Mouse (Mus musculus) yolk sac, embryonic 10.5 days (tissue): ENCODE data around the gene Agrp.

ENCODE experiments used
- DNase-seq: peaks from one replicate; pipeline ENCODE4 v3.0.0-alpha.2; 2017; ENCODE audit warnings: low spot score

Agrp gene

GRCm38 (mm10) chr8:105549506-105549905 is 87.7 kb downstream of the Agrp start:
- no peak for DNase-seq

GRCm38 (mm10) chr8:105546384-105547350 is 90.5 kb downstream of the Agrp start:
- DNase-seq: no peak

DNA sequence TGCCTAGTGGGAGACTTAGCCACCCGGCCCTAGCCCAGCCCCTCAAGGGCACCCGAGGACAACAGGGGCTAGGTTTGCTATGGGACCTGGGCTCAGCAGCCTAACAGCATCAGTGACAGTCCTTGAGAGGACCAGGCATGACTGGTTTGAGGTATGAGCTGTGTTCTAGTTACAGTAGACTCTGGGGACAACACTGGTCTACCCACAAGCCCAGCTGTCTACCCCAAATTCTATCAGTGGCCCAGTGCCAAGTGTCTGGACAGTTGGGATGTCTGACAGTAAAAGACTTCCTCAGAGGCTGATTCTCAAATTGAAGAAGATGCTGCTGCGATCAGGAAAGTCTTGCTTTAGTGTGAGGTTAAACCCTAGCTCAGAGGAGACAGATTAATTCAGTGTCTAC is 91.9 kb downstream of the Agrp start:
- no peak for DNase-seq

DNA sequence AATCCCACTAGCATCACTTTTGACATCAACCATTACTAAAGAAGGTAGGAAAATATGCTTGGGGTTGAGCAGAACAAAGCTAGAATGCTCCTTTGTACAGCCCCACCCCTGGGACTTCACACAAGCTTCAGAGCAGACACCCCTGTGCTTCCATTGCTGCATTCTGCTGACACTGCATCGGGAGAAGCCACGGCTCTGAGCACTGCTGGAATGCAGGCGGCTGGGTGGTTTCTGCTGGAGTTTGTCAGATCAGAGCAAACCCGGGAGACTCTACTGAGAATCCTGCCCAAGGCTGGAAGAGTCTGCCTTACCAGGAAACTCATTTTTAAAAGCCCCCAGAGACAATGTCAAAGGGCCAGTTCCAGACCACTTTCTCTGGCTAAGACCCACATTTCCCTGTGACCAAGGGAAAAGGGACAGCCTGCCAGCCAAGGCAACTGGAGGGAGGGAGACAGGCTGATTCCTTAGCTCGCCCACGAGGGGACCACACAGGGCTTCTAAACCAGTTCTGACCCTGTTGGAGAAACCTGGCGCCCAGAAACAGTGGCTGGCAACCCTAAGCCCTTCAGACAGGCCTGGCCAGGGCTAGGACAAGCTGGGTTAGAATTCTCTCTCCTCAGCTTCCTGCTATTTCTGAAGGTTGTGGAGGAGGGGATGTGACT is 92.5 kb downstream of the Agrp start:
- peak; percentile 77 for DNase-seq

- DNase-seq: no peak
These were observed 93.5 kb downstream of the Agrp start for GRCm38 (mm10) chr8:105543703-105544102.

GRCm38 (mm10) chr8:105542808-105543207 is 94.4 kb downstream of the Agrp start:
- no peak for DNase-seq

- no peak for DNase-seq
These were observed 95.0 kb downstream of the Agrp start for GRCm38 (mm10) chr8:105542032-105542656.

DNA sequence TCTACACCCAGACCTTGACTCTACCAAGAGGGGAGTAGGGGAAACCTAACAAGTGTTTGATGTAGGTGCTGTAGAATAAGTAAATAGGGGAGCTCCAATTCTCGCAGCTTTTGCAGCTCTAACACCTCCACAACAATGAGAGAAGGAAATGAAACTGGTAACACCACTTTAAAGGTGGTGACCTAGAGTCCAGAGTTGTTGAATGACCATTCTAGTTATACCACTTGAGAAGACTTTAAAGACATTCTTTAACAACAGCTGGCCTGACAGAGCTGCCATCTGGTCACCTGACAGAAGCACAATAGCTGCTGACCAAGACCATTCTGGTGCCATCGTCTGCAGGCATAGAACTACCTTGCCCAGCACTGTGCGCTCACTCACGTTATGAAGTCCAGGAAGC is 98.3 kb downstream of the Agrp start:
- DNase-seq: no peak

DNA sequence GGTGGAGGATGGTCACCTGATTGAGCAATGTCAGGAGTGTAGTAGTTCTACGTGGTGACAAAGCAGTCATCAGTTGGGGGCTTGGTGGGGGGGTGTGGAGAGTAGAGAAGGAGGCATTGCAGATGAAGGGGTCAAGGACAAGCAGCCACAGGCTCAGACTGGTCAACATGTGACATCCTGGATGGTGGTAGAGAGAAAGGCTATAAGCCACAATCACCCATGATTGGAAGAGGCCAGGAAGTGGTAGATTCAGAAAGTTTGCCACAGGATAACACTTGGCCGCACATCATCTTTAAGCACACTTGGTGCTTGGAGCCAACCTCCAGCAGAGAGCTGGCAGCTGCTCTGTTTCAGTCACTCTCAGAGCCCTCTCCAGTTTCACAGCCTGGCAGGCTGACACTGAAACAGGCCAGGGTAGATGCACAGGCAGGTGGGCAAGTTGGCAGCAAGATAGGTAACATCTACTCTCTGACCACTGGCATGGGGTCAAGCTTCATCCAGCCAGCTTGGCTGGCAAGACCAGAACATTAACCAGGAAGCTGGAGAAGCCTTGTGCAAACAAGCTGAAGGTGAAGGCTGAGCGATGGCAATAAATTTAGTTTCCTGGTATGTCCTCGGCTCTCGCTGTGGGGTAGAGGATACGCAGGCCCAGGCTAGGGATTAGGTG is 100.0 kb downstream of the Agrp start:
- DNase-seq: no peak

DNA sequence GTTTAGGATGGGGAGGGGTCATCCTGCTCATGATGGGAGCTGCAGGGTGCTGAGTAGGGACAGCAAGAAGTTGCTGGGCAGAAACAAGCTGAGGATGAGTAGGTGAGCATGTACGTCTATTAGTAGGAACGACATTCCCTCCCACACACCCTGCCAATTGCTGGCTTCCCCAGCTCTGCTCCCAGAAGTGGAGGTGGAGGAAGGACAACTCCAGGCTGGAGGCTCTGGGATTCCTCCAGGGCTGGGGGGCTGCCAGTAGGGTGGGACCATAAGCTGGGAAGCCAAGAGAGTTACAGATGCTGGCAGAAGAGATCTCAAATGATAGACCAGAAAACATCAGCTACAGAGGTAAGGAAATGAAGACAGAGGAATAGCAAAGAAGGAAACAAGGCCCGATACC is 100.6 kb downstream of the Agrp start:
- no peak for DNase-seq

DNA sequence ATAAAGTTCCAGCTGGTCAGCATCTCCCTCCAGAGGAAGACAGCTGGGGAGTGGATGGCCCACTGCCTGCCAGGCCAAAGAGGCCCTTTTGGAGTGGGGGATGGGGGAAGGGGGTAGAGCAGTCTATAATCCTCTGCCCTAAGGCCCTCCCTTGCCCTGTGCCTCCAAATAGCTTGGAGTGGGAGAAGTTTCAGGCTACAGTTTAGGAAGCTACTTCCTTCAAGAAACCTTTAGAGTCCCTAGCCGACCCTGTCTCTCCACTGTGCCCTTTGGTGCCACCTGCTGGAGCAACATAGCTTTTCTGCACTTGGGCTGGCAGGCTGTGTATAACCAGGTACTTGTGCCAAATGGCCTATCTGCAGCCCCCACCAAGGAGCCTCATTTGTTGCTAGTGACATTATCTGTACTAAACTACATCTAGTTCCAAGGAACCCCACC is 103.3 kb downstream of the Agrp start:
- DNase-seq: peak; percentile 66

DNA sequence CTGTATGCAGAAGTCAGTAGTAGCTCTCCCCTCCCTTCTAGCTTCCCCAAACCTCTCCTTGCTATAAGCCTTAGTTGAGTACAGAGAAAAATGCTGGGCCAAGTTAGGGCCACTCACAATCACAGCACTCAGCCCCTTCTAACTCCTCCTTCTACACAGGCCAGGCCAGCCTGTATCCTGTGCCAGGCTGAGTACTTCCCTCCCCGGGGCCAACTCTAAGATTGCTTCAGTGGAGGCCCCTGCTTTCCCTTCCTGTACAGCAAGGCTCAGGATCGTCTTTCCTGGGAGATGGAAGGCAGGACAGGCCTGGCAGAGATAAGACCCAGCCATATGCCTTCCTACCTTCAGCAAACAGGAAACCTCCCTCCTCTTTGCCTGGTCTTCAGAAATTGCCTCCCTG is 103.8 kb downstream of the Agrp start:
- peak; percentile 51 for DNase-seq

DNA sequence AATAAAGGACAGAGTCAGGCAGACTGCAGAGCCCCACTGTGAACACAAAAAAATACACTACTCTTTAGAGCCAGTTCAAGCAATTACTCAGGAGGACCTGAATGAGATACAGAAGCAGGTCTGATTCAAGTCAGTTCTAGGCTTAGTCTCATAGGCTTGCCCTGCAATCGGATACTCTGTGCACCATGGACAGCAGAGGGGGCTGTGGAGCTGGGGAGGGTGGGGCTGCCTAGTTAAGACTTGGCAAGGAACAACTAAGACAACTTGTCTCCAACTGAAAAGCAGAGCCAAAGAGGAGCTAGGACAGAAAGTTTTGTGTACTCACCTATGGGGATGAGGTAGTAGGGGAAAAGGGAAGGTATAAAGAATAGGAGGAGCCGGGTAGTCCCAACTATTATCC is 105.4 kb downstream of the Agrp start:
- peak; percentile 46 for DNase-seq

GRCm38 (mm10) chr8:105529271-105529670 is 107.9 kb downstream of the Agrp start:
- DNase-seq: no peak

- DNase-seq: no peak
These were observed 109.0 kb downstream of the Agrp start for GRCm38 (mm10) chr8:105528206-105528605.

DNA sequence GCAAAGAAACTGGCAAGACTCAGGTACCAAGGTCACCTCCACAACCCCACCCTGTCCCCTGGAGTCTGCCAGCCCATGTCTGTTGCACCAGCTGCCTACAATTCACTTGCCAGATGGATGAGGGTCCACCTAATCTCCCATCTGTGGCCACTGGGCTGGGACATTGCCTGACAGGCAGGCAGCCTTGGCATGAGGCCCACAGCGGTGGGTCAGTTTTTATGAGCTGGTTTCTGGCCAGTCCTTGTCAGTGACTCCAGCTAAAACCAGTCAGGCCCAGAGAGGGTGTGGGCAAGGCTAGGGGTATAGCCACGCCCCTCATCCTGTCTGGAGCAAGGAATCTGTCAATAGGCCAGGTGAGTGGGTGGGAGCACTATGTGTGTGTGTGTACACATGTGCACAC is 110.1 kb downstream of the Agrp start:
- DNase-seq: no peak

- DNase-seq: no peak
These were observed 114.3 kb downstream of the Agrp start for GRCm38 (mm10) chr8:105522890-105523289.

DNA sequence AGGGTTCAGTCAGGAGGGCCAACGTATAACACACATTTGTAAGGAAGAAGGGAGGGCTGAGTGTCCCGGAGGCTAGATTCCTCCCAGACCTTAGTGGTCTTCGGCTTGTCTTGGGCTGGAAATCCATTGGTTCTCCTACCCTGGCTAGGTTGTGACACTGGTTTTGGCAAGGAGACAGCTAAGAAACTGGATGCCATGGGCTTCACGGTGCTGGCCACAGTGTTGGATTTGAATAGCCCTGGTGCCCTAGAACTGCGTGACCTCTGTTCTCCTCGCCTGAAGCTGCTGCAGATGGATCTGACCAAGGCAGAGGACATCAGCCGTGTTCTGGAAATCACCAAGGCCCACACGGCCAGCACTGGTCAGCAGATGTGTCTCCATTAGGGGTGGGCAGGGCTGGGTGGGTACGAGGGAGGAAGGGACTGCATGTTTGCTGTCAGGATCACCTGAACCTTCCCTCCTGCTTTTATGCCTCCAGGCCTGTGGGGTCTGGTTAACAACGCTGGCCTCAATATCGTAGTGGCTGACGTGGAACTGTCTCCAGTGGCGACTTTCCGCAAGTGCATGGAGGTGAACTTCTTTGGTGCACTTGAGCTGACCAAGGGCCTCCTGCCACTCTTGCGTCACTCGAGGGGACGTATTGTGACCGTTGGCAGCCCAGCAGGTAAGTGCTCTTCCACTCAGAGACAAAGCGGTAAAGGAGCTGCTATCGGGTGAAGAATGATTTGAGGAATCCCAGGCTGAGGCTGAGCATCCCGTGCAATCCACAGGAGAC is 115.0 kb downstream of the Agrp start:
- no peak for DNase-seq

DNA sequence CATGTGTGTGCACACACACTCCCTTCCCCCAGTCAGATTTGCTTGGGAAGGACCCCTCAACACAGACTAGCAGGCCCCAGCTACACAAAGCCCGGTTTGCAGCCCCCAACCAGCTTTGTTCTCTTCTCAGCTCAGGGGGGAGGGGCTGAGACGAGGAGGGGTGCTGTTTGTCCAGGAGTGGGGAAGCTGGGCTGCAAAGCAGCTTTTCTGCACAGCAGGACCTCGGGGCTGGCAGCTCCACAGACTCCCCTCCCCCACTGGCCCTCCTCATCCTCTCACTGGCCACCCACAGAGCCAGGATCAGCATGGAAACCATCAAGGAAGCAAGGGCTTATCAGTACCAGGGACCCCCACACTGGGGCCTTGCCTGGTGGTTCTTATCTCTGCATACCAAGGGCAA is 116.1 kb downstream of the Agrp start:
- peak; percentile 87 for DNase-seq

- no peak for DNase-seq
These were observed 116.7 kb downstream of the Agrp start for GRCm38 (mm10) chr8:105520521-105520920.

DNA sequence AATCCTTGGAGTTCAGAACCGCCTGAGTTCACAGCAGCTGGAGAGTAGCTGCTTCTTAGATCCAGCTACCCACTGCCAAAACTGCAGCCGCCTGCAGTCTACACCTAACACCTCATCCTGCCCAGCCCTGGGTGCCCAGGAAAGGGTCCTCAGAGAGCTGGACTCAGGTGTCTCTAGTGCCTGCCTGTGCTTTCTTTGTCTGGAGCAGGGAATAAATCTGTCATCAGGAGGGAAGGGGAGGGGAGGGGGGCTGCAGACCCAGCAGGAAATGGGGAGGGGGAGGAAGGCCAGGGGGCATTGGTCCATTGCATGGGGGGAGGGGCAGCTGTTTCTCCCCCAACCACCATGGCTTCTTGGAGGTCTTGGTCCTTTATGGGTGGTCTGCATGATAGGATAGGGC is 117.6 kb downstream of the Agrp start:
- peak; percentile 68 for DNase-seq
